Mouse (Mus musculus) hindbrain, embryonic 10.5 days (tissue): Measurements from ENCODE around the gene Hoxa2. TPM values are rescaled to one million over a fixed set of nuclear protein-coding genes. Genes with fewer than 3 reads are reported as not detected.
A peak's percentile ranks its signal among the peaks of the same experiment; 100 is the strongest.

Source experiments
- DNase-seq: peaks from one replicate; pipeline ENCODE4 v3.0.0-alpha.2; 2017; ENCODE audit warnings: low spot score
- H3K27ac ChIP-seq: fragments of 300-500 bp; sonication (generic); 2 replicates; pipeline ENCODE4 v1.5.1; 2016; ENCODE audit warnings: mild to moderate bottlenecking, moderate library complexity
- H3K27me3 ChIP-seq: fragments of 300-500 bp; sonication (generic); 2 replicates; pipeline ENCODE4 v1.6.1; 2016; ENCODE audit warnings: mild to moderate bottlenecking; ENCODE audit not compliant: poor library complexity, insufficient read depth, severe bottlenecking
- H3K36me3 ChIP-seq: fragments of 300-500 bp; sonication (generic); 2 replicates; pipeline ENCODE4 v1.6.1; 2016; ENCODE audit warnings: mild to moderate bottlenecking, moderate library complexity
- H3K4me1 ChIP-seq: fragments of 300-500 bp; sonication (generic); replicated peaks from 2 replicates; pipeline ENCODE4 v1.6.1; 2016; ENCODE audit warnings: mild to moderate bottlenecking
- H3K4me3 ChIP-seq: fragments of 300-500 bp; sonication (generic); 2 replicates; pipeline ENCODE4 v1.5.1; 2016; ENCODE audit warnings: mild to moderate bottlenecking, moderate library complexity
- H3K9me3 ChIP-seq: fragments of 300-500 bp; sonication (generic); 2 replicates; pipeline ENCODE4 v1.6.1; 2016; ENCODE audit warnings: mild to moderate bottlenecking, moderate library complexity
- WGBS: fragments of 180-500 bp; shearing (Covaris S2); methylation state at CpG from one replicate; pipeline ENCODE4 v1.1.7; 2016; 5-methylcytosine and 5-hydroxymethylcytosine counted together
- polyA plus RNA-seq: library from polyadenylated mRNA; unstranded; fragments of >200 nt; fragmentation: Nextera tagmentation; extraction: Ambion mirVana; gene quantifications from 2 replicates; pipeline ENCODE4 v1.2.1, GENCODE M21; 2016

The Hoxa2 gene
- polyA plus RNA-seq, 1 experiment from 2014 or later, result 56.9 TPM

DNA sequence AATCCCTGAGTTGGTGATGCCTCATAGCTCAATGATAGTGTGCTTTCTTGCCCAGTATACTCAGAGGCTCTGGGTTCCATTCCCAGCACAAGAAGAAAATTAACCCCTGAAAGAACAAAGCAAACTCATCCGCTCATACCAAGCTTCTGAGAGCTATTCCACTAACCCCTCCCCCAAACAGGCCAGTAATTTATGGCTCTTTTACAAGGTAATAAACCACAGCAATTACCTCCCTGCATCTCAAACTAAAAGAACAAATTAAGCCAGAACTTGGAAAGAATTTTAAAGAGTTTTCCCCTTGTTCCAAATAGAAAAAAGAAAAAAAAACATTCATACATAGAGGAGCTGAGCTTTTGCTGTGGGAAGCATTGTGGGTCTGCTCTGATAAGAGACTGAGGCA lies 18.2 kb upstream of the Hoxa2 start:
- H3K4me3 ChIP-seq, result no peak overlapping the region
- H3K36me3 ChIP-seq, result no peaks in the 10 kb centered on the region
- H3K27ac ChIP-seq, result no peak overlapping the region
- DNase-seq, result no peak
- 14% methylated on average over 1 of the region's 1 CpGs for WGBS
- no peaks in the 10 kb centered on the region; the same call in 1 of the 2 replicates for H3K4me1 ChIP-seq
- peaks cover 100% of the 10 kb centered on the region for H3K27me3 ChIP-seq
- H3K9me3 ChIP-seq, result no peaks in the 10 kb centered on the region

DNA sequence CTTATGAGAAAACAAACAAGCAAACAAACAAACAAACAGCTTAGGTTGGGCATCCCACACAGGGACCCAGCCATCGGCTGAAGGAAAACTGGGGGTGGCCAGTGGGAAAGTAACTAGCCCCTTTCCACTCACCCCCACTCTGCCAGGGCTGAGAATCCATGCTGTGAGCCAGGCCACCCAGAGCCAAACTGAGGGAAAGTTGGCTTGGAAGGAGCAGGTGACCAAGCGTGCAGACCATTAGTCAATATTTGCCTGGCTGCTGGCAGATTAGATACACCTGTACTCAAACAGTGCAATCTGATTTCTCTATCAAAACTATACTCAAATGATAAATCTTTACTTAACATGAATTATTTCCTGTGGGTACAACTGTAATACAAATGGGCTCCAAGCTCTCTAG lies 17.4 kb upstream of the Hoxa2 start:
- no peaks in the 10 kb centered on the region; the same call in 1 of the 2 replicates for H3K4me1 ChIP-seq
- no peak for DNase-seq
- H3K27ac ChIP-seq, result no peak overlapping the region
- no peaks in the 10 kb centered on the region for H3K36me3 ChIP-seq
- peaks cover 100% of the 10 kb centered on the region for H3K27me3 ChIP-seq
- 19% methylated on average over 2 of the region's 2 CpGs for WGBS
- no peaks in the 10 kb centered on the region for H3K9me3 ChIP-seq
- H3K4me3 ChIP-seq, result no peak overlapping the region

GRCm38 (mm10) chr6:52180726-52181125 lies 16.1 kb upstream of the Hoxa2 start:
- no peak for DNase-seq
- 4% methylated on average over 3 of the region's 3 CpGs for WGBS
- H3K36me3 ChIP-seq, result no peaks in the 10 kb centered on the region
- no peaks in the 10 kb centered on the region for H3K9me3 ChIP-seq
- peaks cover 4% of the 10 kb centered on the region for H3K4me1 ChIP-seq
- H3K27me3 ChIP-seq, result peaks cover 100% of the 10 kb centered on the region
- H3K4me3 ChIP-seq, result peak overlapping the region; percentile 81
- no peak overlapping the region for H3K27ac ChIP-seq

- H3K4me1 ChIP-seq, result peaks cover 8% of the 10 kb centered on the region
- H3K4me3 ChIP-seq, result peak overlapping the region; percentile 81
- peaks cover 100% of the 10 kb centered on the region for H3K27me3 ChIP-seq
- H3K36me3 ChIP-seq, result no peaks in the 10 kb centered on the region
- H3K9me3 ChIP-seq, result no peaks in the 10 kb centered on the region
- DNase-seq, result no peak
- peak overlapping the region; percentile 82 for H3K27ac ChIP-seq
- WGBS, result 1% methylated on average over 11 of the region's 11 CpGs
Observed at GRCm38 (mm10) chr6:52180213-52180710, 15.6 kb upstream of the Hoxa2 start.

DNA sequence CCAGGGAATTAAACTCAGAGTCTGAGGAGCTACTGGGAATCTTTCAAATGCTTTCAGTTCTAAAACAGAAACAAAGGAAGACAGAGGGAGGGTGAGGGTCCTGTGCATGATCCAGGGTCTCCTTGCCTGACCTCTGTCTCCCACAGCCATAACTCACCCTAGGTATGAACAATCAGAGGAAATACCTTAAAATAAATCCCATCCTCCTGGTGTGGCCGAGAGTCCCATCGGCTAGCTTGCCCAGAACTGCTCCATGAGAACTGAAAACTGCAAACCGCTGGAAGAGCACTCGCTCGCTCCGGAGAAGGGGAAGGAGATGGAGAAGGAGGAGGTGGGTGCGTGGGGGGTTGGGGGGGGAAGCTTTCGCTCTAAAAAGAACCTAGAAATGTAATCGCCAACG lies 15.1 kb upstream of the Hoxa2 start:
- Histone ChIP-seq H3K9me3 (no peaks in the 10 kb centered on the region), H3K27ac (peak overlapping the region; percentile 82), H3K36me3 (no peaks in the 10 kb centered on the region), H3K4me1 (peaks cover 10% of the 10 kb centered on the region), H3K27me3 (peaks cover 100% of the 10 kb centered on the region), H3K4me3 (peak overlapping the region; percentile 81)
- 2% methylated on average over 10 of the region's 10 CpGs for WGBS
- DNase-seq, result no peak

GRCm38 (mm10) chr6:52178918-52179665 lies 14.5 kb upstream of the Hoxa2 start:
- WGBS, result 1% methylated on average over 4 of the region's 4 CpGs
- H3K4me1 ChIP-seq, result peaks cover 10% of the 10 kb centered on the region
- H3K27ac ChIP-seq, result peak overlapping the region; percentile 82
- peak overlapping the region; percentile 81 for H3K4me3 ChIP-seq
- no peaks in the 10 kb centered on the region for H3K9me3 ChIP-seq
- peak; percentile 42 for DNase-seq
- no peaks in the 10 kb centered on the region for H3K36me3 ChIP-seq
- peaks cover 100% of the 10 kb centered on the region for H3K27me3 ChIP-seq

DNA sequence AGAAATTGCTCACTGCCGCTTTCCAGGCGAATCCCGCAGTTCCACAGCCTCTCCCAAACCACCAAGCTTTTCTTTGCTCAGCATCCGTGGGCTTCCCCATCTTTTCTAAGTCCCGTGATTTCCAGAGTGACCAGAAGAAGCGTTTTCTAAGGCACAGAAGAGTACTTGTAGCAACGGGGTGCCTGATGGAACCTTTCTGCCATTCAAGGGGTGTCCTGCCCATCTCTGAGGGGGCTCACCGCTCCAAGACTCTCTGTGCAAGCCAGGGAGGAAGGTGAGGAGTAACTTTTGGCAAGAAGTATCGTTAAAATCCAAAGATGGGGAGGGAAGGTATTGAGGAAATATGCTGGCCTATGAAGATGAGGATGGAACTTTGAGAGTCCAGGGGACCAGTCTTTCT lies 13.2 kb upstream of the Hoxa2 start:
- H3K9me3 ChIP-seq, result no peaks in the 10 kb centered on the region

GRCm38 (mm10) chr6:52177061-52177735 lies 12.6 kb upstream of the Hoxa2 start, which contains the start of gene 5730596B20Rik:
Gene 5730596B20Rik, plus strand, starts transcription at chr6:52177498.
- Histone ChIP-seq H3K4me3 (peak within 1 kb of the TSS; percentile 81), H3K27ac (peak within 1 kb of the TSS; percentile 82), H3K4me1 (peaks cover 20% of the 10 kb centered on the region), H3K27me3 (peaks cover 100% of the 10 kb centered on the region), H3K36me3 (no peaks in the 10 kb centered on the region), H3K9me3 (no peaks in the 10 kb centered on the region)
- DNase-seq, result peak; percentile 73
- WGBS, result under 1% methylated on average over 36 of the region's 36 CpGs

More for the DNA sequence above, 13.2 kb upstream of the Hoxa2 start:
- under 1% methylated on average over 9 of the region's 9 CpGs for WGBS
- Histone ChIP-seq H3K27me3 (peaks cover 100% of the 10 kb centered on the region), H3K4me3 (peak overlapping the region; percentile 81), H3K27ac (peak overlapping the region; percentile 82), H3K36me3 (no peaks in the 10 kb centered on the region), H3K4me1 (peaks cover 14% of the 10 kb centered on the region)
- DNase-seq, result no peak

DNA sequence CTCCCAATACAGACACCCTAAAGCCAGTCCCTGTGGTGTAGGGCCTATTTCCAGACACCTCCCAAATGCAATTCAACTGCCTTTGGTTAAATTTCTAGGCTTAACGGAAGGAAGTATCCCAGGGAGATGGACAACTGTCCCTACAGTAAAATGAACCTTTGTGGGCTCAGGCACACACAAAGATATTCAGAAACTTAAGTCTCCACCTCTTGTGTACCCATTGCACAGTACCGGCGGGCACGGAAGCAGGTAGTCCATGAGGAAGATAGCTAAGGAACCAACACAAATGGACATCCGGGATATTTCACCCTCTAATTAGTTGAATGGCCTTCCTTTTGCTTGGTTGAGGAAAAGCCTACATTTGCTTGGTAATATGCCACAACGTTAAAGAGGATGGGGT lies 11.8 kb upstream of the Hoxa2 start:
- peak overlapping the region; percentile 82 for H3K27ac ChIP-seq

DNA sequence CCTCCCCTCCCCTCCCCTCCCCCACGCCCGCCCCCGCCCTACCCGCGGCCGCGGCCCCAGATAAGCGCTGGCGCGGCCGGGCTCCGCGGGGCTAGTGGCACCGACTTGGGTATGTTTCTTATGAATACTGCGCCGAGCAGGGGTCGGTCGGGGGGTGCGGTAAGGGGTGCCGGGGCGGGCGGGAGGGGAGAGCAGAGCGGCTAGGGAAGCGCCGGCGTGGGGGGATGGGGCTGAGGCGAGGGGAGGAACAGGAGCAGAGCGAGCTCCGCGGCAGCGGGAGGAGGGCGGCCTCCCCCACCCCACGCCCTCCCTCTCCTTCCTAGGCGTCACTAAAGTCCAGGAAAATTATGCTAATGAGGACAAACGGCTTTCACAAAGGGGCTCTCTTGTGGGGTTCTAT lies 11.2 kb upstream of the Hoxa2 start:
- peak overlapping the region; percentile 82 for H3K27ac ChIP-seq

More for the DNA sequence above, 11.8 kb upstream of the Hoxa2 start:
- Histone ChIP-seq H3K4me3 (peak overlapping the region; percentile 81), H3K9me3 (no peaks in the 10 kb centered on the region), H3K36me3 (no peaks in the 10 kb centered on the region), H3K4me1 (peaks cover 28% of the 10 kb centered on the region), H3K27me3 (peaks cover 100% of the 10 kb centered on the region)
- WGBS, result 2% methylated on average over 6 of the region's 6 CpGs
- no peak for DNase-seq

DNA sequence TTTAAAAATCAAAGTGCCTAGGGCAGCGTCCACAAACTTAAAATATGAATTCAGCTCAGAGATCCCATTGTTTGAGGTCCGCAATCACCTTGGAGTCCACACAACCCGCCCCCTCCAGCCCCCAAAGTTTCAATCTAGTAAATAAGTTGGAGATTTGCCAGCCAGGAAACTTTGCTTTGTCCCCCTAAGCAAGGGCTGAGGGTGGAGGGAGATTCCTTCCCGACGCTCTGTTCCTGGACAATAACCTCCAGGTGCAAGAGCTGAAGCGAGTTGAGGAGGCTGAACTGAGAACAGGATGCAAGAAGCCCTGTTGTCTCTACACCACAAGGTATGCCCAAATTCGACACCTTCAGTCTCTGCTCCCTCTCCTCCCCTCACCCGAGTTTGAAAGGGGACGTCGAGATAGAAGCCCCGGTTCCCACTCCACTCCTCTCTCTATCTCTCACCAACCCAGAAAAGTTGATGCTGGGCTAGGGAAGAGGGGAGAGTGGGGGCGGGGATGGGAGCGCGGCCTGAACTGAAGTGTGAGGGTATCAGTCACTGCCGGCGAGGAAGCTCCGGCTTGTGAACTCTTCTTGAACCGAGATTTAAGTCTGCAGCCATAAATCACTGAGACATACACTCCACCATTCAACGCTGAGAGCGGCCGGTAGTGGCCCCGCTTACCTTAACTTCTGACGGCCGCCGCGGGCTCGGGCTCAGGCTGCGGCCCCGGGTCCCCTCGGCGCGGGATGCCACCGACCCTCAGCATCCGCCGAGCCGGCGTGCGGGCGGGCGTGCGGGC lies 10.5 kb upstream of the Hoxa2 start:
- peak overlapping the region; percentile 81 for H3K4me3 ChIP-seq
- DNase-seq, result peak; percentile 62
- H3K36me3 ChIP-seq, result no peaks in the 10 kb centered on the region
- H3K4me1 ChIP-seq, result peaks cover 40% of the 10 kb centered on the region
- H3K27me3 ChIP-seq, result peaks cover 100% of the 10 kb centered on the region
- H3K9me3 ChIP-seq, result no peaks in the 10 kb centered on the region
- WGBS, result under 1% methylated on average over 41 of the region's 41 CpGs
- H3K27ac ChIP-seq, result peak overlapping the region; percentile 82

More for the DNA sequence above, 11.2 kb upstream of the Hoxa2 start:
- H3K27me3 ChIP-seq, result peaks cover 100% of the 10 kb centered on the region
- peak overlapping the region; percentile 81 for H3K4me3 ChIP-seq
- WGBS, result under 1% methylated on average over 10 of the region's 35 CpGs
- peak; percentile 66 for DNase-seq
- H3K9me3 ChIP-seq, result no peaks in the 10 kb centered on the region
- peaks cover 33% of the 10 kb centered on the region for H3K4me1 ChIP-seq
- no peaks in the 10 kb centered on the region for H3K36me3 ChIP-seq

- 4% methylated on average over 4 of the region's 4 CpGs for WGBS
- peaks cover 44% of the 10 kb centered on the region for H3K4me1 ChIP-seq
- no peaks in the 10 kb centered on the region for H3K36me3 ChIP-seq
- DNase-seq, result no peak
- H3K4me3 ChIP-seq, result peak overlapping the region; percentile 81
- H3K9me3 ChIP-seq, result no peaks in the 10 kb centered on the region
- 0 out of 2 replicates have a peak overlapping the region, but pooled peaks have one; percentile 95 for H3K27ac ChIP-seq
- peaks cover 100% of the 10 kb centered on the region for H3K27me3 ChIP-seq
Observed at GRCm38 (mm10) chr6:52173648-52174047, 9.0 kb upstream of the Hoxa2 start.
